Comparison of ENCODE assay signal across 10 mouse cellular contexts in genomic region chr1:191445831-191446258, GRCm38 (mm10). TPM values are rescaled to one million over a fixed set of nuclear protein-coding genes. Genes with fewer than 3 reads are reported as not detected.
DNase-seq lines count a peak whose midpoint lies in the region; ATAC-seq and TF ChIP-seq lines count a peak whose summit lies in the region.
"Had no signal": no experiment of that assay in that cellular context is flagged by ENCODE, and none has a peak within 500 bp of the region (broad histone marks: within the 10 kb centered on the region; RNA-seq: fewer than 3 reads in every experiment).

No protein-coding gene starts in this region.

- peak overlapping the region; percentile 79 for H3K27ac ChIP-seq in kidney, postnatal 0 days
- no peak overlapping the region for H3K27ac ChIP-seq in forebrain, embryonic 10.5 days
- H3K27ac ChIP-seq: neural tube, embryonic 12.5 days had no signal

- H3K9me3 ChIP-seq in kidney, postnatal 0 days (replicated peaks; ENCODE audit: low read length), result no peaks in the 10 kb centered on the region
- no peaks in the 10 kb centered on the region for H3K9me3 ChIP-seq in forebrain, embryonic 10.5 days
- H3K9me3 ChIP-seq: neural tube, embryonic 12.5 days had no signal

- no peak for TF ChIP-seq CTCF in kidney, postnatal 0 days (IDR thresholded peaks at IDR 0.05; ENCODE audit: low read depth)

- peak; percentile 16 for DNase-seq in c-Kit-negative CD71-positive TER-119-positive erythroid progenitor cells, embryonic 14.5 days (ENCODE audit: low read depth, low spot score)
- no peak for DNase-seq in kidney, postnatal 0 days (ENCODE audit: low spot score)
- DNase-seq in thymus, postnatal 14 days, result peak; percentile 73
- DNase-seq in layer of hippocampus, postnatal 14 days (ENCODE audit: low spot score in 2 of 2), result no peak
- DNase-seq in urinary bladder, postnatal 14 days (ENCODE audit: low spot score), result no peak
- no peak for DNase-seq in left cerebral cortex, adult 18-20 months (ENCODE audit: low spot score in 2 of 2)
- DNase-seq in forebrain, embryonic 10.5 days (ENCODE audit: extremely low spot score, low spot score), result no peak
- DNase-seq: forebrain, postnatal 0 days had no signal

- H3K4me3 ChIP-seq in kidney, postnatal 0 days (replicated peaks; ENCODE audit: low read depth, low read length), result no peak overlapping the region
- H3K4me3 ChIP-seq in forebrain, embryonic 10.5 days, result no peak overlapping the region
- H3K4me3 ChIP-seq: neural tube, embryonic 12.5 days had no signal

- 45% methylated on average over 9 of the region's 9 CpGs for WGBS in kidney, postnatal 0 days
- 81% methylated on average over 9 of the region's 9 CpGs for WGBS in forebrain, embryonic 10.5 days

- H3K4me1 ChIP-seq in kidney, postnatal 0 days (replicated peaks; ENCODE audit: insufficient read depth, low read length), result 0 out of 2 replicates have a peak, but pooled peaks cover 4% of the 10 kb centered on the region
- H3K4me1 ChIP-seq in forebrain, embryonic 10.5 days, result peaks cover 10% of the 10 kb centered on the region; the same call in 1 of the 2 replicates
- H3K4me1 ChIP-seq: neural tube, embryonic 12.5 days had no signal

- no peak for ATAC-seq in kidney, postnatal 0 days (replicated peaks; ENCODE audit: low FRiP score, low read depth)
- ATAC-seq in megakaryocyte, adult 5-6 weeks (ENCODE audit: poor library complexity, severe bottlenecking), result peak; percentile 15; the same call in 1 of the 2 replicates
- ATAC-seq: forebrain, postnatal 0 days had no signal

- no peaks in the 10 kb centered on the region for H3K27me3 ChIP-seq in kidney, postnatal 0 days (ENCODE audit: insufficient read depth, low read length)
- no peaks in the 10 kb centered on the region for H3K27me3 ChIP-seq in forebrain, embryonic 10.5 days (ENCODE audit: poor library complexity, severe bottlenecking)
- H3K27me3 ChIP-seq: neural tube, embryonic 12.5 days had no signal

- no peak overlapping the region for H3K4me2 ChIP-seq in kidney, postnatal 0 days (ENCODE audit: low read length)
- H3K4me2 ChIP-seq: neural tube, embryonic 12.5 days had no signal

- no peak overlapping the region for H3K9ac ChIP-seq in kidney, postnatal 0 days (ENCODE audit: low read depth, low read length)
- H3K9ac ChIP-seq: forebrain, postnatal 0 days; neural tube, embryonic 12.5 days had no signal

- no peaks in the 10 kb centered on the region for H3K36me3 ChIP-seq in kidney, postnatal 0 days (ENCODE audit: insufficient read depth, low read length)
- H3K36me3 ChIP-seq in forebrain, embryonic 10.5 days (replicated peaks), result no peaks in the 10 kb centered on the region
- H3K36me3 ChIP-seq: neural tube, embryonic 12.5 days had no signal

RNA-seq across cellular contexts. Expression of gene Ppp2r5a, which starts 42.8 kb away (rescaled TPM):
- 32.4 and 39.8 TPM in 2 replicates for polyA plus RNA-seq in kidney, postnatal 0 days (2015; fragmentation: Nextera tagmentation; extraction: Ambion mirVana)
- 333 and 372 TPM in 2 replicates for total RNA-seq in megakaryocyte, adult 5-6 weeks (2015)
- 428 and 451 TPM in 2 replicates for total RNA-seq in megakaryocyte, adult 5-6 weeks (2017)
- total RNA-seq in layer of hippocampus, postnatal 14 days (2021), result 10 to 100 TPM; 67.1 to 73.0 TPM
- total RNA-seq in left cerebral cortex, adult 18-20 months (2021), result 10 to 100 TPM; 89.2 to 94.1 TPM
- polyA plus RNA-seq in forebrain, embryonic 10.5 days (2016; fragmentation: Nextera tagmentation; extraction: Ambion mirVana), result 9.1 and 9.5 TPM in 2 replicates

Comparison
In these comparisons a context has a peak if more than half of its experiments do, and no peak if none do; other contexts are left out.
1. DNase-seq: peak in c-Kit-negative CD71-positive TER-119-positive erythroid progenitor cells, embryonic 14.5 days (single experiment) and thymus, postnatal 14 days (single experiment); none in kidney, postnatal 0 days (single experiment), layer of hippocampus, postnatal 14 days (0 of 2), urinary bladder, postnatal 14 days (single experiment), left cerebral cortex, adult 18-20 months (0 of 2) and forebrain, embryonic 10.5 days (single experiment).